Mouse (Mus musculus) hindbrain, embryonic 12.5 days (tissue): ENCODE measurements around the gene Speg. TPM values are rescaled to one million over a fixed set of nuclear protein-coding genes. Genes with fewer than 3 reads are reported as not detected.

Source experiments
- ATAC-seq: fragments of 200-750 bp; cut with Nextera tagmentation; 2 replicates; pipeline ENCODE4 v1.8.0; 2017; ENCODE audit warnings: moderate TSS enrichment; ENCODE audit not compliant: low FRiP score
- H3K27ac ChIP-seq: fragments of 300-500 bp; sonication (generic); 2 replicates; pipeline ENCODE4 v1.5.1; 2016; ENCODE audit warnings: mild to moderate bottlenecking
- H3K27me3 ChIP-seq: fragments of 300-500 bp; sonication (generic); 2 replicates; pipeline ENCODE4 v1.6.1; 2016; ENCODE audit warnings: mild to moderate bottlenecking
- H3K36me3 ChIP-seq: fragments of 300-500 bp; sonication (generic); 2 replicates; pipeline ENCODE4 v1.6.1; 2016; ENCODE audit warnings: mild to moderate bottlenecking
- H3K4me1 ChIP-seq: fragments of 300-500 bp; sonication (generic); 2 replicates; pipeline ENCODE4 v1.6.1; 2016
- H3K4me2 ChIP-seq: fragments of 300-500 bp; sonication (generic); replicated peaks from 2 replicates; pipeline ENCODE4 v1.6.1; 2016; ENCODE audit warnings: mild to moderate bottlenecking
- H3K4me3 ChIP-seq: fragments of 300-500 bp; sonication (generic); 2 replicates; pipeline ENCODE4 v1.5.1; 2016; ENCODE audit warnings: mild to moderate bottlenecking
- H3K9ac ChIP-seq: fragments of 300-500 bp; sonication (generic); 2 replicates; pipeline ENCODE4 v1.6.1; 2016; ENCODE audit warnings: mild to moderate bottlenecking, moderate library complexity
- H3K9me3 ChIP-seq: fragments of 300-500 bp; sonication (generic); replicated peaks from 2 replicates; pipeline ENCODE4 v1.6.1; 2016; ENCODE audit warnings: mild to moderate bottlenecking
- WGBS: fragments of 180-500 bp; shearing (Covaris S2); methylation state at CpG from one replicate; pipeline ENCODE4 v1.1.7; 2016; 5-methylcytosine and 5-hydroxymethylcytosine counted together
- polyA plus RNA-seq: library from polyadenylated mRNA; unstranded; fragments of >200 nt; fragmentation: Nextera tagmentation; extraction: Ambion mirVana; gene quantifications from 2 replicates; pipeline ENCODE4 v1.2.1, GENCODE M21; 2016

Gene Speg
- polyA plus RNA-seq, 1 experiment from 2014 or later: 19.1 TPM

- Histone ChIP-seq H3K4me1 (peaks cover 58% of the 10 kb centered on the region), H3K27me3 (peaks cover 63% of the 10 kb centered on the region), H3K4me2 (peak overlapping the region; percentile 47), H3K27ac (no peak overlapping the region), H3K4me3 (peak overlapping the region; percentile 28; the same call in 1 of the 2 replicates), H3K9ac (0 out of 2 replicates have a peak overlapping the region, but pooled peaks have one; percentile 51), H3K36me3 (no peaks in the 10 kb centered on the region), H3K9me3 (no peaks in the 10 kb centered on the region)
- ATAC-seq: no peak
- WGBS: 19% methylated on average over 6 of the region's 7 CpGs
Observed at GRCm38 (mm10) chr1:75387469-75387928, 12.4 kb downstream of the Speg start.

- no peaks in the 10 kb centered on the region for H3K36me3 ChIP-seq
- 4% methylated on average over 94 of the region's 94 CpGs for WGBS
- peak overlapping the region; percentile 47 for H3K4me2 ChIP-seq
- H3K9ac ChIP-seq: peak overlapping the region; percentile 51
- H3K9me3 ChIP-seq: no peaks in the 10 kb centered on the region
- no peak for ATAC-seq
- no peak overlapping the region for H3K27ac ChIP-seq
- peak overlapping the region; percentile 28 for H3K4me3 ChIP-seq
- peaks cover 51% of the 10 kb centered on the region for H3K4me1 ChIP-seq
- H3K27me3 ChIP-seq: peaks cover 63% of the 10 kb centered on the region
Observed at GRCm38 (mm10) chr1:75387929-75388897, 13.1 kb downstream of the Speg start.

- H3K27me3 ChIP-seq: peaks cover 61% of the 10 kb centered on the region
- peaks cover 3% of the 10 kb centered on the region; the same call in 1 of the 2 replicates for H3K36me3 ChIP-seq
- no peak for ATAC-seq
- peak overlapping the region; percentile 47 for H3K4me2 ChIP-seq
- H3K9ac ChIP-seq: peak overlapping the region; percentile 51; the same call in 1 of the 2 replicates
- 24% methylated on average over 23 of the region's 23 CpGs for WGBS
- peaks cover 46% of the 10 kb centered on the region for H3K4me1 ChIP-seq
- H3K9me3 ChIP-seq: no peaks in the 10 kb centered on the region
- peak overlapping the region; percentile 28; the same call in 1 of the 2 replicates for H3K4me3 ChIP-seq
- H3K27ac ChIP-seq: no peak overlapping the region
Observed at GRCm38 (mm10) chr1:75388898-75389515, 13.9 kb downstream of the Speg start.

- H3K27ac ChIP-seq: no peak overlapping the region
- H3K36me3 ChIP-seq: peaks cover 7% of the 10 kb centered on the region; the same call in 1 of the 2 replicates
- H3K9ac ChIP-seq: no peak overlapping the region
- H3K27me3 ChIP-seq: peaks cover 24% of the 10 kb centered on the region
- no peak for ATAC-seq
- 77% methylated on average over 9 of the region's 9 CpGs for WGBS
- no peak overlapping the region for H3K4me2 ChIP-seq
- H3K4me3 ChIP-seq: no peak overlapping the region
- H3K9me3 ChIP-seq: no peaks in the 10 kb centered on the region
- H3K4me1 ChIP-seq: peaks cover 7% of the 10 kb centered on the region
Observed at GRCm38 (mm10) chr1:75393139-75393538, 18.0 kb downstream of the Speg start.

- Histone ChIP-seq H3K9ac (no peak overlapping the region), H3K9me3 (no peaks in the 10 kb centered on the region), H3K4me1 (peaks cover 7% of the 10 kb centered on the region), H3K27me3 (peaks cover 17% of the 10 kb centered on the region), H3K4me2 (no peak overlapping the region), H3K4me3 (no peak overlapping the region), H3K27ac (no peak overlapping the region), H3K36me3 (peaks cover 7% of the 10 kb centered on the region; the same call in 1 of the 2 replicates)
- WGBS: 85% methylated on average over 3 of the region's 3 CpGs
- ATAC-seq: no peak
Observed at GRCm38 (mm10) chr1:75393846-75394245, 18.7 kb downstream of the Speg start.

- ATAC-seq: peak; percentile 67
- no peaks in the 10 kb centered on the region for H3K27me3 ChIP-seq
- no peak overlapping the region for H3K4me3 ChIP-seq
- peak overlapping the region; percentile 64 for H3K27ac ChIP-seq
- H3K9me3 ChIP-seq: no peaks in the 10 kb centered on the region
- H3K9ac ChIP-seq: no peak overlapping the region; the same call in 1 of the 2 replicates
- H3K4me1 ChIP-seq: peaks cover 33% of the 10 kb centered on the region
- WGBS: 11% methylated on average over 9 of the region's 9 CpGs
- H3K36me3 ChIP-seq: peaks cover 24% of the 10 kb centered on the region
- H3K4me2 ChIP-seq: no peak overlapping the region
Observed at GRCm38 (mm10) chr1:75398761-75399402, 23.8 kb downstream of the Speg start.

GRCm38 (mm10) chr1:75399755-75400492 lies 24.8 kb downstream of the Speg start:
- peak; percentile 78 for ATAC-seq
- Histone ChIP-seq H3K4me3 (peak overlapping the region; percentile 10; the same call in 1 of the 2 replicates), H3K27ac (peak overlapping the region; percentile 64), H3K27me3 (no peaks in the 10 kb centered on the region), H3K4me2 (peak overlapping the region; percentile 38), H3K9ac (peak overlapping the region; percentile 49), H3K36me3 (peaks cover 30% of the 10 kb centered on the region), H3K4me1 (peaks cover 37% of the 10 kb centered on the region), H3K9me3 (no peaks in the 10 kb centered on the region)
- 7% methylated on average over 15 of the region's 15 CpGs for WGBS

GRCm38 (mm10) chr1:75400493-75401115 lies 25.5 kb downstream of the Speg start:
- Histone ChIP-seq H3K4me1 (peaks cover 37% of the 10 kb centered on the region), H3K27me3 (no peaks in the 10 kb centered on the region), H3K27ac (peak overlapping the region; percentile 64), H3K9ac (peak overlapping the region; percentile 49; the same call in 1 of the 2 replicates), H3K4me3 (no peak overlapping the region), H3K36me3 (peaks cover 32% of the 10 kb centered on the region), H3K9me3 (no peaks in the 10 kb centered on the region), H3K4me2 (peak overlapping the region; percentile 38)
- 47% methylated on average over 6 of the region's 6 CpGs for WGBS
- ATAC-seq: no peak

GRCm38 (mm10) chr1:75405547-75405946 lies 30.4 kb downstream of the Speg start:
- peaks cover 15% of the 10 kb centered on the region for H3K4me1 ChIP-seq
- H3K36me3 ChIP-seq: peaks cover 41% of the 10 kb centered on the region
- H3K4me3 ChIP-seq: no peak overlapping the region
- no peak overlapping the region for H3K4me2 ChIP-seq
- ATAC-seq: no peak
- no peaks in the 10 kb centered on the region for H3K9me3 ChIP-seq
- no peak overlapping the region for H3K9ac ChIP-seq
- H3K27ac ChIP-seq: no peak overlapping the region
- 83% methylated on average over 3 of the region's 3 CpGs for WGBS
- H3K27me3 ChIP-seq: no peaks in the 10 kb centered on the region

- ATAC-seq: no peak
- peaks cover 40% of the 10 kb centered on the region for H3K36me3 ChIP-seq
- 93% methylated on average over 15 of the region's 15 CpGs for WGBS
Observed at GRCm38 (mm10) chr1:75406173-75406572, 31.1 kb downstream of the Speg start.

GRCm38 (mm10) chr1:75407056-75407455 lies 32.0 kb downstream of the Speg start:
- ATAC-seq: no peak
- Histone ChIP-seq H3K27ac (no peak overlapping the region), H3K9ac (no peak overlapping the region), H3K4me1 (peaks cover 11% of the 10 kb centered on the region), H3K4me3 (no peak overlapping the region), H3K36me3 (peaks cover 33% of the 10 kb centered on the region), H3K4me2 (no peak overlapping the region), H3K27me3 (no peaks in the 10 kb centered on the region), H3K9me3 (no peaks in the 10 kb centered on the region)
- WGBS: 88% methylated on average over 9 of the region's 9 CpGs

More at GRCm38 (mm10) chr1:75406173-75406572, 31.1 kb downstream of the Speg start:
- H3K9me3 ChIP-seq: no peaks in the 10 kb centered on the region
- no peak overlapping the region for H3K4me2 ChIP-seq
- peaks cover 15% of the 10 kb centered on the region for H3K4me1 ChIP-seq
- H3K4me3 ChIP-seq: no peak overlapping the region
- no peak overlapping the region for H3K27ac ChIP-seq
- H3K27me3 ChIP-seq: no peaks in the 10 kb centered on the region
- H3K9ac ChIP-seq: no peak overlapping the region
